ENCODE assay signal across 8 mouse cellular contexts in genomic region chr10:127618173-127618572, GRCm38 (mm10). TPM values are rescaled to one million over a fixed set of nuclear protein-coding genes. Genes with fewer than 3 reads are reported as not detected.
A peak's percentile ranks its signal among the peaks of the same experiment; 100 is the strongest.
DNase-seq lines count a peak whose midpoint lies in the region; ATAC-seq lines count a peak whose summit lies in the region.

No protein-coding gene starts in this region.

- no peaks in the 10 kb centered on the region for H3K36me3 ChIP-seq in kidney, embryonic 15.5 days
- peaks cover 11% of the 10 kb centered on the region for H3K36me3 ChIP-seq in embryonic facial prominence, embryonic 13.5 days
- H3K36me3 ChIP-seq in intestine, embryonic 16.5 days (ENCODE audit: control insufficient read depth, insufficient read depth, low read length), result no peaks in the 10 kb centered on the region
- no peaks in the 10 kb centered on the region for H3K36me3 ChIP-seq in neural tube, embryonic 12.5 days

- DNase-seq in kidney, postnatal 36 days, result no peak
- DNase-seq in layer of hippocampus, postnatal 25 days (ENCODE audit: extremely low spot score in 1 of 2, low spot score in 1 of 2), result no peak
- DNase-seq in right cerebral cortex, postnatal 4 days, result no peak
- DNase-seq in adrenal gland, postnatal 25 days, result no peak

- peak overlapping the region; percentile 86 for H3K4me2 ChIP-seq in kidney, embryonic 15.5 days
- H3K4me2 ChIP-seq in embryonic facial prominence, embryonic 13.5 days, result peak overlapping the region; percentile 85
- peak overlapping the region; percentile 91 for H3K4me2 ChIP-seq in intestine, embryonic 16.5 days (ENCODE audit: low read depth, low read length)
- peak overlapping the region; percentile 76 for H3K4me2 ChIP-seq in neural tube, embryonic 12.5 days (replicated peaks)

- H3K9ac ChIP-seq in kidney, embryonic 15.5 days, result no peak overlapping the region
- peak overlapping the region; percentile 94 for H3K9ac ChIP-seq in embryonic facial prominence, embryonic 13.5 days
- H3K9ac ChIP-seq in intestine, embryonic 16.5 days (ENCODE audit: low read depth, low read length), result peak overlapping the region; percentile 87; the same call in 1 of the 2 replicates
- peak overlapping the region; percentile 17 for H3K9ac ChIP-seq in neural tube, embryonic 12.5 days

- no peak for ATAC-seq in kidney, embryonic 15.5 days (replicated peaks; ENCODE audit: low FRiP score)
- no peak for ATAC-seq in embryonic facial prominence, embryonic 13.5 days (ENCODE audit: insufficient number of reproducible peaks, insufficient read depth, low FRiP score, low TSS enrichment, low read depth)
- no peak for ATAC-seq in intestine, embryonic 16.5 days
- no peak for ATAC-seq in neural tube, embryonic 12.5 days (ENCODE audit: low FRiP score, low read depth)

- peaks cover 82% of the 10 kb centered on the region for H3K4me1 ChIP-seq in kidney, embryonic 15.5 days
- H3K4me1 ChIP-seq in embryonic facial prominence, embryonic 13.5 days, result peaks cover 75% of the 10 kb centered on the region
- H3K4me1 ChIP-seq in intestine, embryonic 16.5 days (ENCODE audit: control insufficient read depth, insufficient read depth, low read length), result peaks cover 65% of the 10 kb centered on the region
- H3K4me1 ChIP-seq in neural tube, embryonic 12.5 days, result peaks cover 68% of the 10 kb centered on the region

- H3K9me3 ChIP-seq in kidney, embryonic 15.5 days (replicated peaks), result no peaks in the 10 kb centered on the region
- H3K9me3 ChIP-seq in embryonic facial prominence, embryonic 13.5 days, result no peaks in the 10 kb centered on the region
- H3K9me3 ChIP-seq in intestine, embryonic 16.5 days (ENCODE audit: control insufficient read depth, low read length), result no peaks in the 10 kb centered on the region
- H3K9me3 ChIP-seq in neural tube, embryonic 12.5 days, result no peaks in the 10 kb centered on the region

- H3K4me3 ChIP-seq in kidney, embryonic 15.5 days (replicated peaks), result no peak overlapping the region; the same call in 1 of the 2 replicates
- H3K4me3 ChIP-seq in embryonic facial prominence, embryonic 13.5 days, result peak overlapping the region; percentile 87
- H3K4me3 ChIP-seq in intestine, embryonic 16.5 days (ENCODE audit: low read length), result peak overlapping the region; percentile 78; the same call in 1 of the 2 replicates
- 0 out of 2 replicates have a peak overlapping the region, but pooled peaks have one; percentile 9 for H3K4me3 ChIP-seq in neural tube, embryonic 12.5 days

- H3K27me3 ChIP-seq in kidney, embryonic 15.5 days, result peaks cover 9% of the 10 kb centered on the region
- H3K27me3 ChIP-seq in embryonic facial prominence, embryonic 13.5 days, result no peaks in the 10 kb centered on the region
- no peaks in the 10 kb centered on the region for H3K27me3 ChIP-seq in intestine, embryonic 16.5 days (replicated peaks; ENCODE audit: control insufficient read depth, insufficient read depth, low read length)
- H3K27me3 ChIP-seq in neural tube, embryonic 12.5 days (replicated peaks), result no peaks in the 10 kb centered on the region

- 0 out of 2 replicates have a peak overlapping the region, but pooled peaks have one; percentile 19 for H3K27ac ChIP-seq in kidney, embryonic 15.5 days
- H3K27ac ChIP-seq in embryonic facial prominence, embryonic 13.5 days, result 0 out of 2 replicates have a peak overlapping the region, but pooled peaks have one; percentile 98
- peak overlapping the region; percentile 99 for H3K27ac ChIP-seq in intestine, embryonic 16.5 days (ENCODE audit: low read length)
- no peak overlapping the region for H3K27ac ChIP-seq in neural tube, embryonic 12.5 days

- WGBS in kidney, embryonic 15.5 days, result 21% methylated on average over 6 of the region's 6 CpGs
- WGBS in embryonic facial prominence, embryonic 13.5 days, result 26% methylated on average over 6 of the region's 6 CpGs
- 32% methylated on average over 6 of the region's 6 CpGs for WGBS in intestine, embryonic 16.5 days
- 50% methylated on average over 6 of the region's 6 CpGs for WGBS in neural tube, embryonic 12.5 days

RNA-seq across cellular contexts. Expression of gene Lrp1, which starts 2.8 kb away (rescaled TPM):
- 52.4 and 65.0 TPM in 2 replicates for polyA plus RNA-seq in kidney, embryonic 15.5 days (2015; fragmentation: Nextera tagmentation; extraction: Ambion mirVana)
- polyA plus RNA-seq in embryonic facial prominence, embryonic 13.5 days (2015; fragmentation: Nextera tagmentation; extraction: Ambion mirVana), result 139 and 159 TPM in 2 replicates
- polyA plus RNA-seq in intestine, embryonic 16.5 days (2015; fragmentation: Nextera tagmentation; extraction: Ambion mirVana), result 64.6 and 67.0 TPM in 2 replicates
- 85.7 and 96.0 TPM in 2 replicates for polyA plus RNA-seq in neural tube, embryonic 12.5 days (2016; fragmentation: Nextera tagmentation; extraction: Ambion mirVana)
- 100 to 1,000 TPM; 259 to 316 TPM for total RNA-seq in layer of hippocampus, postnatal 25 days (2021)
- 196 and 254 TPM in 2 replicates for total RNA-seq in adrenal gland, postnatal 25 days (2021)

RNA-seq across cellular contexts. Expression of gene Stat6, which starts 24.6 kb away (rescaled TPM):
- 26.5 and 27.2 TPM in 2 replicates for polyA plus RNA-seq in kidney, embryonic 15.5 days (2015; fragmentation: Nextera tagmentation; extraction: Ambion mirVana)
- 21.1 and 22.0 TPM in 2 replicates for polyA plus RNA-seq in embryonic facial prominence, embryonic 13.5 days (2015; fragmentation: Nextera tagmentation; extraction: Ambion mirVana)
- 46.8 and 49.3 TPM in 2 replicates for polyA plus RNA-seq in intestine, embryonic 16.5 days (2015; fragmentation: Nextera tagmentation; extraction: Ambion mirVana)
- 7.2 and 7.5 TPM in 2 replicates for polyA plus RNA-seq in neural tube, embryonic 12.5 days (2016; fragmentation: Nextera tagmentation; extraction: Ambion mirVana)
- total RNA-seq in layer of hippocampus, postnatal 25 days (2021), result 1 to 10 TPM; 4.1 to 7.2 TPM
- 117 and 121 TPM in 2 replicates for total RNA-seq in adrenal gland, postnatal 25 days (2021)

RNA-seq across cellular contexts. Expression of gene Nemp1, which starts 48.5 kb away (rescaled TPM):
- 10.9 TPM in 2 replicates for polyA plus RNA-seq in kidney, embryonic 15.5 days (2015; fragmentation: Nextera tagmentation; extraction: Ambion mirVana)
- polyA plus RNA-seq in embryonic facial prominence, embryonic 13.5 days (2015; fragmentation: Nextera tagmentation; extraction: Ambion mirVana), result 9.1 and 10.6 TPM in 2 replicates
- polyA plus RNA-seq in intestine, embryonic 16.5 days (2015; fragmentation: Nextera tagmentation; extraction: Ambion mirVana), result 4.8 and 5.9 TPM in 2 replicates
- polyA plus RNA-seq in neural tube, embryonic 12.5 days (2016; fragmentation: Nextera tagmentation; extraction: Ambion mirVana), result 7.2 and 8.0 TPM in 2 replicates
- 1 to 10 TPM; 5.8 TPM for total RNA-seq in layer of hippocampus, postnatal 25 days (2021)
- total RNA-seq in adrenal gland, postnatal 25 days (2021), result 9.6 and 13.7 TPM in 2 replicates

RNA-seq across cellular contexts. Expression of gene Nab2, which starts 50.2 kb away (rescaled TPM):
- 27.1 and 30.8 TPM in 2 replicates for polyA plus RNA-seq in kidney, embryonic 15.5 days (2015; fragmentation: Nextera tagmentation; extraction: Ambion mirVana)
- 19.5 and 20.3 TPM in 2 replicates for polyA plus RNA-seq in embryonic facial prominence, embryonic 13.5 days (2015; fragmentation: Nextera tagmentation; extraction: Ambion mirVana)
- polyA plus RNA-seq in intestine, embryonic 16.5 days (2015; fragmentation: Nextera tagmentation; extraction: Ambion mirVana), result 7.5 and 8.4 TPM in 2 replicates
- 5.6 and 6.9 TPM in 2 replicates for polyA plus RNA-seq in neural tube, embryonic 12.5 days (2016; fragmentation: Nextera tagmentation; extraction: Ambion mirVana)
- total RNA-seq in layer of hippocampus, postnatal 25 days (2021), result 10 to 100 TPM; 43.0 to 46.0 TPM
- total RNA-seq in adrenal gland, postnatal 25 days (2021), result 19.0 and 21.7 TPM in 2 replicates
